Mouse (Mus musculus) intestine, embryonic 16.5 days (tissue): ENCODE results near the gene Myo9a. TPM values are rescaled to one million over a fixed set of nuclear protein-coding genes. Genes with fewer than 3 reads are reported as not detected.

Experiments
- ATAC-seq: fragments of 200-750 bp; cut with Nextera tagmentation; 2 replicates; pipeline ENCODE4 v1.8.0; 2017; ENCODE audit warnings: moderate TSS enrichment, moderate library complexity
- H3K27ac ChIP-seq: fragments of 300-500 bp; sonication (generic); 2 replicates; pipeline ENCODE4 v1.5.1; 2014; ENCODE audit warnings: mild to moderate bottlenecking, low read length
- H3K27me3 ChIP-seq: fragments of 300-500 bp; sonication (generic); replicated peaks from 2 replicates; pipeline ENCODE4 v1.6.1; 2014; ENCODE audit warnings: low read length, control low read depth, mixed read lengths; ENCODE audit not compliant: control insufficient read depth, insufficient read depth
- H3K36me3 ChIP-seq: fragments of 300-500 bp; sonication (generic); 2 replicates; pipeline ENCODE4 v1.6.1; 2014; ENCODE audit warnings: low read length, control low read depth; ENCODE audit not compliant: control insufficient read depth, insufficient read depth
- H3K4me1 ChIP-seq: fragments of 300-500 bp; sonication (generic); 2 replicates; pipeline ENCODE4 v1.6.1; 2014; ENCODE audit warnings: low read length, control low read depth, mixed read lengths; ENCODE audit not compliant: control insufficient read depth, insufficient read depth
- H3K4me2 ChIP-seq: fragments of 300-500 bp; sonication (generic); 2 replicates; pipeline ENCODE4 v1.6.1; 2014; ENCODE audit warnings: low read depth, low read length, control low read depth
- H3K4me3 ChIP-seq: fragments of 300-500 bp; sonication (generic); 2 replicates; pipeline ENCODE4 v1.5.1; 2014; ENCODE audit warnings: mild to moderate bottlenecking, low read length
- H3K9ac ChIP-seq: fragments of 300-500 bp; sonication (generic); 2 replicates; pipeline ENCODE4 v1.6.1; 2014; ENCODE audit warnings: low read depth, low read length
- H3K9me3 ChIP-seq: fragments of 300-500 bp; sonication (generic); 2 replicates; pipeline ENCODE4 v1.6.1; 2016; ENCODE audit warnings: low read length, control low read depth; ENCODE audit not compliant: control insufficient read depth
- WGBS: fragments of 180-500 bp; shearing (Covaris S2); extraction: QIAGEN DNeasy Blood & Tissue Kit; methylation state at CpG from one replicate; pipeline ENCODE4 v1.1.7; 2014; 5-methylcytosine and 5-hydroxymethylcytosine counted together
- polyA plus RNA-seq: library from polyadenylated mRNA; unstranded; fragments of >200 nt; fragmentation: Nextera tagmentation; extraction: Ambion mirVana; gene quantifications from 2 replicates; pipeline ENCODE4 v1.2.1, GENCODE M21; 2015

The Myo9a gene
- polyA plus RNA-seq, 1 experiment from 2014 or later: 10.2 TPM

- no peak for ATAC-seq
- H3K9ac ChIP-seq: no peak within 1 kb of the TSS
- H3K27me3 ChIP-seq: no peaks in the 10 kb centered on the region
- 83% methylated on average over 10 of the region's 10 CpGs for WGBS
- H3K36me3 ChIP-seq: no peaks in the 10 kb centered on the region
- no peak within 1 kb of the TSS for H3K27ac ChIP-seq
- no peak within 1 kb of the TSS for H3K4me2 ChIP-seq
- no peaks in the 10 kb centered on the region for H3K9me3 ChIP-seq
- peaks cover 21% of the 10 kb centered on the region for H3K4me1 ChIP-seq
- no peak within 1 kb of the TSS for H3K4me3 ChIP-seq
Measured at GRCm38 (mm10) chr9:59960559-59960958, 209.9 kb downstream of the Myo9a start, which contains the start of gene Nr2e3. Nr2e3 (minus strand) TSS chr9:59960659.

DNA sequence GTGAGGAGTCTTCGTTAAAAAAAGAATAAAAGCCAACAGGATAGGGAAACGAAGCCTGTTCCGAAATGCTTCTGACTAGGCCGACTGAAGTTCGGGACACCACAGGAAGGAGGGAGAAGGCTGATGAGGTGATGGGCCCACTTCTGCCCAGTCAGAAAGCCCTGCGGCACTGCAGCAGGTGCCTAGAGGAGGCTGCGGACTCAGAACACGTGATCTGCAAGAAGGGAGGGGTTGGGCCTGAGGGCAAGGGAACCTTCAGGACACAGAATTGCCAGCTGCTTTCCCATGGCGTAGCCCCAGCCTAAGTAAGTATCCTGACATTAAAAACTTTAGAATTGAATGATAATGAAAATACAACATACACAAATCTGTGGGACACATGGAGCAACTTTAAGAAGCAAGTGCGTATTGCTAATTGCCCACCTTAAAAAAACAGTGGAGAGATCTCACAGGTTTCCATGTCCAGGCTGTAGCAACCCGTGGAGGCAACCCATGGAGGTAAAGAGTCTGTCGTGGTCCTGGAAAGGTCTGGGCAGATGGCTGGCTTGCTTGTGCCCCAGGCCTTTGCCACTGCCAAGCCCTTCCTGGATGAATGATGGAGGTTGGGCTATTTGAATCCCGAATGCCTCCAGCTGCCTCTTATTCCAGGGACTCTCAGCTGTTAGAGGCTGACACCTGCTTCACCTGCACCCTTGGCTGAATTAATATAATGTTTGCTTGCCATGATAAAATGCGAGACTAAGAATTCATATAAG lies 210.7 kb downstream of the Myo9a start:
- Histone ChIP-seq H3K27ac (no peak overlapping the region), H3K9ac (no peak overlapping the region), H3K27me3 (no peaks in the 10 kb centered on the region), H3K4me2 (no peak overlapping the region), H3K4me3 (no peak overlapping the region), H3K9me3 (no peaks in the 10 kb centered on the region), H3K4me1 (peaks cover 19% of the 10 kb centered on the region), H3K36me3 (no peaks in the 10 kb centered on the region)
- no peak for ATAC-seq
- WGBS: 63% methylated on average over 14 of the region's 14 CpGs

DNA sequence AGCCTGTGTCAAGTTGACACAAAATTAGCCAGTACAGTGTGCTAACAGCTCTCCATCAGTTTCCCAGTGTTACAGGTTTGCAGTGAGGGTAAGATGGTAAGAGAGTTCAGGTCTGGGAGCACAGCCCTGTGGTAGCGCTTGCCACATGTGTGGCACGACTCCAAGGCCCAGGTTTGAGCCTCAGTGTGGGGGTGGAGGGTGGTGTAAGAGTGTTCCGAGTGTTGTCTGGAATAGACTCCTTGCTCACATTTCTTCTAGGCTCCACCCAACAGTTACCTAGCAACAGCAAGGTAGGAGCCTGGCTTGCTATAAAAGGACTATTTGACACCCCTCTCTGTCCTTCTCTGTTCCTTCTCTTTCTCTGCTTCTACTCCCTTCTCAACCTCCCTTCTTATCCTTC lies 213.7 kb downstream of the Myo9a start:
- H3K9me3 ChIP-seq: no peaks in the 10 kb centered on the region
- H3K4me1 ChIP-seq: peaks cover 10% of the 10 kb centered on the region
- no peak overlapping the region for H3K27ac ChIP-seq
- 40% methylated on average over 3 of the region's 3 CpGs for WGBS
- H3K27me3 ChIP-seq: no peaks in the 10 kb centered on the region
- no peak for ATAC-seq
- no peaks in the 10 kb centered on the region for H3K36me3 ChIP-seq
- H3K4me3 ChIP-seq: no peak overlapping the region
- no peak overlapping the region for H3K9ac ChIP-seq
- no peak overlapping the region for H3K4me2 ChIP-seq

GRCm38 (mm10) chr9:59965046-59965445 lies 214.3 kb downstream of the Myo9a start:
- 68% methylated on average over 10 of the region's 10 CpGs for WGBS
- H3K9ac ChIP-seq: no peak overlapping the region
- ATAC-seq: no peak
- H3K4me3 ChIP-seq: no peak overlapping the region
- no peaks in the 10 kb centered on the region for H3K27me3 ChIP-seq
- H3K4me1 ChIP-seq: peaks cover 7% of the 10 kb centered on the region; the same call in 1 of the 2 replicates
- no peak overlapping the region for H3K4me2 ChIP-seq
- H3K36me3 ChIP-seq: no peaks in the 10 kb centered on the region
- no peak overlapping the region for H3K27ac ChIP-seq
- no peaks in the 10 kb centered on the region for H3K9me3 ChIP-seq

- Histone ChIP-seq H3K36me3 (0 out of 2 replicates have a peak, but pooled peaks cover 3% of the 10 kb centered on the region), H3K27me3 (no peaks in the 10 kb centered on the region), H3K27ac (no peak overlapping the region), H3K4me2 (no peak overlapping the region), H3K9ac (no peak overlapping the region), H3K4me3 (no peak overlapping the region), H3K4me1 (peaks cover 4% of the 10 kb centered on the region; the same call in 1 of the 2 replicates), H3K9me3 (no peaks in the 10 kb centered on the region)
- ATAC-seq: peak; percentile 76; the same call in 1 of the 2 replicates
- WGBS: 29% methylated on average over 6 of the region's 6 CpGs
Measured at GRCm38 (mm10) chr9:59969383-59969782, 218.7 kb downstream of the Myo9a start.

- Histone ChIP-seq H3K4me3 (no peak overlapping the region), H3K36me3 (0 out of 2 replicates have a peak, but pooled peaks cover 3% of the 10 kb centered on the region), H3K4me1 (no peaks in the 10 kb centered on the region), H3K9me3 (no peaks in the 10 kb centered on the region), H3K27me3 (no peaks in the 10 kb centered on the region), H3K4me2 (no peak overlapping the region), H3K27ac (no peak overlapping the region), H3K9ac (no peak overlapping the region)
- ATAC-seq: no peak
- 64% methylated on average over 4 of the region's 4 CpGs for WGBS
Measured at GRCm38 (mm10) chr9:59971263-59971662, 220.6 kb downstream of the Myo9a start.

Other genes with a start within 250 kb of the Myo9a start
- 179 and 228 TPM in 2 replicates for gene Hexa, start 211.4 kb upstream of the Myo9a start, polyA plus RNA-seq
- gene Tmem202, start 211.0 kb upstream of the Myo9a start, polyA plus RNA-seq: 0.50 and 0.60 TPM in 2 replicates
- gene Celf6, start 173.0 kb upstream of the Myo9a start, polyA plus RNA-seq: 2.9 TPM in 2 replicates
- 20.2 and 22.2 TPM in 2 replicates for gene Parp6, start 133.6 kb upstream of the Myo9a start, polyA plus RNA-seq
- gene Pkm, start 94.5 kb upstream of the Myo9a start, polyA plus RNA-seq: 1,051 and 1,198 TPM in 2 replicates
- gene Gramd2, start 70.8 kb upstream of the Myo9a start, polyA plus RNA-seq: 1.1 and 1.6 TPM in 2 replicates
- 9.7 and 10.0 TPM in 2 replicates for gene Senp8, start 186 bp upstream of the Myo9a start, polyA plus RNA-seq
- 16.9 and 21.2 TPM in 2 replicates for gene Nr2e3, start 209.8 kb downstream of the Myo9a start, polyA plus RNA-seq